Mouse (Mus musculus) layer of hippocampus, adult 11-12 months (tissue): ENCODE data around the gene Hist1h2ba.

Experiments
- DNase-seq: peaks from one replicate; pipeline ENCODE4 v3.0.0; 2022; ENCODE audit warnings: low spot score

The Hist1h2ba gene

GRCm38 (mm10) chr13:23933421-23934210 is at the start of gene Hist1h2ba:
Gene Hist1h2ba, minus strand, starts transcription at chr13:23934156.
- DNase-seq, result no peak

- no peak for DNase-seq
Measured at GRCm38 (mm10) chr13:23972271-23972670, 38.3 kb upstream of the Hist1h2ba start.

- DNase-seq, result no peak
Measured at GRCm38 (mm10) chr13:23971870-23972269, 37.9 kb upstream of the Hist1h2ba start.

DNA sequence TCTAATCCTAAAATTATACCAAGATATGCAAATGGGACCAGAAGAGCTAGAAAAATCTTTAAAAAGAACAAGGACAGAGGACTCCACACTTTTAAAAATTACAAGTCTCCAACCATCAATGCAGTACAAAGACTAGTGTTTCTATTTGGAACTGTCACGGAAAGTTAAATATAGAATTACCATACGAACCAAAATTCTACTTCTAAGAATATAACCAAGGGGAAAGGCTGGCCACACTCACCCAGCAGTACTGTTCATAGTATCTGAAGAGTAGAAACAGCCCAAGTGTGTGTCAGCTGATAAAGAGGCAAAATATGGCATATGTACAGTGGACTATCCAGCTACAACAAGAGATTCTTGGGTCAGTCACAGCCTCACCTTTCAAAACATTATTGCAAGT is 31.0 kb upstream of the Hist1h2ba start:
- no peak for DNase-seq

DNA sequence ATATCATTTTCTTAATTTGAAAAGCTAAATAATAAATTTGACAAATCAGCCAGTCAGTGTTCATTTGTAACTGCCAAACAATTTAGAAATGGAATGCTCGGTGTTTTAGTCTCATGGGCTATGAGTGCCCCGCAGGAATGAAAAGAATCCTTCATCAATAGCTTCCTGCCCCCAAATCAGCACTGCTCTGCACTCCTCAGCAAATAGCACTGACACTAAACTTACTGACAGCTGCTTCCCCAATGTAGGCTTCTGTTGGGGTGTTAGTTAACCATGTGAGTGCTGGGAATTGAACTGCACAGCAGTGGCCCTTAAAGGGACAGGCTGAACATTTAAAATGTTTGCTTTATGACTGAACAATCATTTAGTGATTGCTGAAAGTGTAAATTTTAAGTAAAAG is 25.8 kb upstream of the Hist1h2ba start:
- no peak for DNase-seq

DNA sequence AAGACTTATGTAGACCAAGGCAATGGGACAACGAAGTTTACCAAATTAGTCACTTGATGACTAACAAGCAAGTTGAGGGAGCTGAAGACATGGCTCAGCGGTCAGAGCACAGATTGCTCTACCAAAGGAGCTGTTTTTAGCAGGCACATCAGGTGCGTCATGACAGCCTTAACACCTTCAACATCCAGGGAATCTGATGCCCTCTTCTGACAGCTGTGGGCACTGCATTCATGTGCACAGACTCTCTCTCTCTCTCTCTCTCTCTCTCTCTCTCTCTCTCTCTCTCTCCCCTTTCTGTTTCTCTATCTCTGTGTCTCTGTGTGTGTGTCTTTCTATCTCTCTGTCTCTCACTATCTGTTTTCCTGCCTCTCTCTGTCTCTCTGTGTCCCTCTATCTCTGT is 17.0 kb upstream of the Hist1h2ba start:
- no peak for DNase-seq

- DNase-seq, result peak; percentile 7
Measured at GRCm38 (mm10) chr13:23949484-23950246, 15.7 kb upstream of the Hist1h2ba start.

DNA sequence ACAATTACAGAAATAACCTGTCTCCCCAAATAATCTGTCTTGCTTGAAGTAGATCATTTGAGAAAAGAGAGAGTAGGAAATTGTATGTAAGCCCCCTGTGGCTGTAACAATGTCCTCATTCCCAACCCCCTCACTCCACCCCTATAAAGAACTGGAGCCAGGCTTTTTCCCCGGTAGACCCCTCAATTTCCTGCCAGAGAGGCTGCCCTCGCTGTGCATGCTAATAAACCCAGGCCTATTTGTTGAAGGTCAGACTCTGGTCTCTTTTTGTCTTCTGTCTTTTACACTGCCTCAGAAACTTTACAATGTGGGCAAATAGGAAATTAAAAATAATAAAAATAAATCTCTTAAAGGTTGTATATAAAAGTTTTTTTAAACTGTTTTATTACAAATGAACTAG is 12.3 kb upstream of the Hist1h2ba start:
- DNase-seq, result no peak

- no peak for DNase-seq
Measured at GRCm38 (mm10) chr13:23942861-23943260, 8.9 kb upstream of the Hist1h2ba start.

GRCm38 (mm10) chr13:23940291-23940690 is 6.3 kb upstream of the Hist1h2ba start:
- no peak for DNase-seq

DNA sequence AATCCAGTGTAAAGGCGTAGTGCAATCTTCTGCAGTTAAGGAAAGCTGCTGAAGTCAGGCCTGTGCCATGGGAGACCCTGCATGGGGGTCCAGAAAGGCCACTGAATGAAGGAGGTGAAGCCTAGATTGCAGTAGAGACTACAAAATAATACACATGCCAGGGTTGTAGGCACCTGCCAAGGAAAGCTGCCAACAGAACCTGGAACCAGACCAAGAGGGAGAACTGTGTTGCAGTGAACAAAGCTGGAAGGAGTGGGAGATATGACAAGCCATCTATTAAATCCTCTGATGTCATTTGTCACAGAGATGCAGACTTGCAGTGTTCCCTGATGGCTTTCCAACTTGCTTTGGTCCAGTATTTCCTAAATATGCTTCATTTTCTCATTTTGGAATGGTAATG is 4.7 kb upstream of the Hist1h2ba start:
- peak; percentile 18 for DNase-seq

DNA sequence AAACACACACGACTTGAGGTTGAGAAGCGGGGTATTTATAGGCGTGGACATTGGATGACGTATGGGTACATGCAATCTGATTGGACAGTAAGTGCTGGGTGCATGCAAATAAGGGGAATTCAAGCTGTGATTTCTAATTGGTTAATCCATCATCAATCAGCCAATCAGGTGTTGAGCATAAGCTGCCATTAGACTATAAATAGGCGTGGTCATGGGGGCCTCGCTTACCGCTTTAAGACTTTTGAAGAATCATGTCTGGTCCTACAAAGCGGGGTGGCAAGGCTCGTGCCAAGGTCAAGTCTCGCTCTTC is 210 bp upstream of the Hist1h2ba start, which contains the start of gene Hist1h2aa:
Gene Hist1h2aa, plus strand, starts transcription at position 252 of the 310 bp plus-strand sequence.
- no peak for DNase-seq

- DNase-seq, result no peak
Measured at GRCm38 (mm10) chr13:23930904-23931303, 3.1 kb downstream of the Hist1h2ba start.

DNA sequence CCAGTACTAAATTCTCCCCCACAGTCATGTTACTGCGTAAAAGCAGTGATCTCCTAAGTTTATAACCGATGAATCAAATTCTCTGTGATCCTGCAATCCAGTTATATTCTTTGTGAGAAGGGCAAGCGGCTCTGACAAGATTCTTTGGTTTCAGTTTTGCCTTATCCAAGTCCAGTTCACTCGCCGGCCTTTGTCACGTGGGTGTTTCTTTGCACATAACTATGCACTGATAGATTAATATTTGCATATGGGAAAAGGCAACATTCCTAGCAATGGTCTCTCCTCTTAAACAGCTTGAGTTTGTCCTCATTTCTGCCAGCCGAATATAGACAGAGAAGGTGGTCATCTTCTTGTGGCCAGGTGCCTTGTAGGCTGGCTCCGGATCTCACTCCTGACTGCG is 3.5 kb downstream of the Hist1h2ba start:
- no peak for DNase-seq

GRCm38 (mm10) chr13:23928637-23929036 is 5.3 kb downstream of the Hist1h2ba start:
- DNase-seq, result no peak

- no peak for DNase-seq
Measured at GRCm38 (mm10) chr13:23925792-23926191, 8.2 kb downstream of the Hist1h2ba start.

- no peak for DNase-seq
Measured at GRCm38 (mm10) chr13:23917674-23918073, 16.3 kb downstream of the Hist1h2ba start.

GRCm38 (mm10) chr13:23916132-23916531 is 17.8 kb downstream of the Hist1h2ba start:
- DNase-seq, result no peak

DNA sequence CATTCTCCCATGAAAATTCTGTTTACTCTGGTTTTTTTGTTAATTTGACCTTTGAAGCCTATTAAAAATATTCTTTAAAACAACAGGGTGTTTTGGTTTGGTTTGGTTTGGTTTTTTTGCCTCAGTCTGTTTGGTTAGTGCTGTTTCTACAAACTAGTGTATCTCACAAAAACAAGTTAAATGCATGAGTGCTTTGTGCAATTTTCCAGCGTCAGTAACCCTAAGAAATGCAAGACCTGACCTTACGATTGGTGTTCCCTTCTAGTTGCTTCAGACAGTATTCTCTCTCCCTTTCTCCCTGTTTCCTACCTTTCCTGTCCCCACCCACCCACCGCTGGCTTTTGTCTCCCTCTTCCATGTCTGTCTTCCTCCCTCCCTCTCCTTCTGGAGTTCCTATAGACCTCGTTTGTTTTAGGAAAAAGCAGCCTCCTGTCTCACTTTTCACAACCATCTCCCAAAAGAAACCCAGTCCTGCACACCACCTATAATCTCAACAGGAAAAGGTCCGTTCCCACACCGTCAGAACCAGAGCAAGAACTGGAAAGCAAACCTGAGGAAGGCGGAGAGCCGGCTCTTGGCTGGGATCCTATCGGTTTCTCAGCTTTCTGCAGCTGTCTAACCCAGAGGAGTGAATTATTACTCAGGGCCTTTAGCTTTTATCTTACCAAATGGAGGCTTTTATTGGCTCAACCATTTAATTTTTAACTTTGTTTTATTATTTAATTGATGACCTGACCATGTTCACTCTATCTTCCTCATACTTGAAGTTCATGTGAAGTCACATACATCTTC is 19.4 kb downstream of the Hist1h2ba start, which contains the start of gene Slc17a4:
Gene Slc17a4, minus strand, starts transcription at position 634 of the 792 bp plus-strand sequence.
- no peak for DNase-seq

GRCm38 (mm10) chr13:23913791-23914306 is 20.1 kb downstream of the Hist1h2ba start:
- DNase-seq, result no peak

GRCm38 (mm10) chr13:23911335-23911734 is 22.6 kb downstream of the Hist1h2ba start:
- no peak for DNase-seq

DNA sequence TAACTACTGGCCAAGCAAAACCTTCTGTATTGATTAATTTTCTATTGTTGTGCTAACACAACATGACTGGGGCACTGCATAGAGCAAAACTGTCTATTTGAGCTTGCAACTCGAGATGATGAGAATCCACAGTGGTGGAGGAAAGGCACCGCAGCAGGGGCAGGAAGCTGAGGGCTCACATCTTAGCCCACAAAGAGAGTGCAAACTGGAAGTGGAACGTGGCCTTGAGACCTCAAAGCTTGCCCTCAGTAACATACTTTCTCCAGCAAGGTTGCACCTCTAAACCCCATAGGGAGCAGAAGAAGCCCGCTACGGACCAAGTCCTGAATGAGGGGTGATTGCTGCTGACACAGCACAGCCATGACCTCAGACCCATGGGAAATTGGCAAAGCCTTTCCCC is 23.8 kb downstream of the Hist1h2ba start:
- DNase-seq, result no peak
